Mouse (Mus musculus) v-Abl transformed pro-B cells (cell line): Measurements from ENCODE around the gene Slc22a12.

Experiments used
- in situ Hi-C, 2 experiments: fragments of 400-800 bp; cut with MboI; formaldehyde crosslinking; loops; one replicate each; pipeline ENCODE4 v1.15.1; 2025; ENCODE audit not compliant: unreplicated experiment in 2 of 2

Slc22a12 gene

GRCm38 (mm10) chr19:6497150-6497801 lies 45.6 kb downstream of the Slc22a12 start:
- in situ Hi-C loops = loop anchor here in 1 of 2 experiments (10.0 kb wide), 1 partner anchor 438 kb away; the partner anchor contains the start of gene Kcnk4

- in situ Hi-C loops = loop anchor here in 1 of 2 experiments (10.0 kb wide), 1 partner anchor 438 kb away; the partner anchor contains the start of gene Kcnk4
Measured at GRCm38 (mm10) chr19:6496462-6497149, 46.2 kb downstream of the Slc22a12 start.

- in situ Hi-C loops = loop anchor here in 1 of 2 experiments (10.0 kb wide), 1 partner anchor 439 kb away; the partner anchor contains the start of gene Kcnk4
Measured at GRCm38 (mm10) chr19:6495714-6496113, 47.1 kb downstream of the Slc22a12 start.

- in situ Hi-C loops = loop anchor here (5.0 to 10.0 kb wide), 6 partner anchors 77 to 528 kb away; partner anchors contain the start of genes Ccdc88b (in 1 of the 2), Kcnk4 (in 1 of the 2) and Nrxn2 (in 1 of the 2)
Measured at GRCm38 (mm10) chr19:6494504-6495170, 48.2 kb downstream of the Slc22a12 start.

GRCm38 (mm10) chr19:6494032-6494431 lies 48.8 kb downstream of the Slc22a12 start:
- in situ Hi-C loops = loop anchor here (5.0 to 10.0 kb wide), 6 partner anchors 77 to 528 kb away; partner anchors contain the start of genes Ccdc88b (in 1 of the 2), Kcnk4 (in 1 of the 2) and Nrxn2 (in 1 of the 2)

- in situ Hi-C loops = loop anchor here (5.0 to 10.0 kb wide), 6 partner anchors 76 to 529 kb away; partner anchors contain the start of genes Ccdc88b (in 1 of the 2), Kcnk4 (in 1 of the 2) and Nrxn2 (in 1 of the 2)
Measured at GRCm38 (mm10) chr19:6493219-6493618, 49.6 kb downstream of the Slc22a12 start.

GRCm38 (mm10) chr19:6492124-6492523 lies 50.7 kb downstream of the Slc22a12 start:
- in situ Hi-C loops = loop anchor here (5.0 to 10.0 kb wide), 6 partner anchors 75 to 530 kb away; partner anchors contain the start of genes Ccdc88b (in 1 of the 2), Kcnk4 (in 1 of the 2) and Nrxn2 (in 1 of the 2)

- in situ Hi-C loops = loop anchor here (5.0 to 10.0 kb wide), 6 partner anchors 74 to 531 kb away; partner anchors contain the start of genes Ccdc88b (in 1 of the 2), Kcnk4 (in 1 of the 2) and Nrxn2 (in 1 of the 2)
Measured at GRCm38 (mm10) chr19:6491538-6491937, 51.3 kb downstream of the Slc22a12 start.

- in situ Hi-C loops = loop anchor here in 1 of 2 experiments (5.0 kb wide), 1 partner anchor 72 kb away; the partner anchor contains the start of gene Nrxn2
Measured at GRCm38 (mm10) chr19:6489030-6489429, 53.8 kb downstream of the Slc22a12 start.
